Mouse (Mus musculus): Measurements from ENCODE around the gene Lamb3. TPM values are rescaled to one million over a fixed set of nuclear protein-coding genes. Genes with fewer than 3 reads are reported as not detected.

Gene Lamb3
- polyA plus RNA-seq, 1 experiment from 2014 or later, result 0.59 TPM

- no peak overlapping the region for H3K9ac ChIP-seq (replicated peaks)
- no peak overlapping the region for H3K4me2 ChIP-seq
- H3K9me3 ChIP-seq (replicated peaks), result no peaks in the 10 kb centered on the region
- 94% methylated on average over 2 of the region's 2 CpGs for WGBS
- no peaks in the 10 kb centered on the region for H3K27me3 ChIP-seq (replicated peaks)
- no peaks in the 10 kb centered on the region for H3K4me1 ChIP-seq
- no peaks in the 10 kb centered on the region for H3K36me3 ChIP-seq
- no peak overlapping the region for H3K4me3 ChIP-seq (replicated peaks)
- no peak overlapping the region for H3K27ac ChIP-seq (replicated peaks)
- ATAC-seq (ENCODE audit: low FRiP score), result no peak
Measured at GRCm38 (mm10) chr1:193205431-193205830, 2.1 kb upstream of the Lamb3 start.

DNA sequence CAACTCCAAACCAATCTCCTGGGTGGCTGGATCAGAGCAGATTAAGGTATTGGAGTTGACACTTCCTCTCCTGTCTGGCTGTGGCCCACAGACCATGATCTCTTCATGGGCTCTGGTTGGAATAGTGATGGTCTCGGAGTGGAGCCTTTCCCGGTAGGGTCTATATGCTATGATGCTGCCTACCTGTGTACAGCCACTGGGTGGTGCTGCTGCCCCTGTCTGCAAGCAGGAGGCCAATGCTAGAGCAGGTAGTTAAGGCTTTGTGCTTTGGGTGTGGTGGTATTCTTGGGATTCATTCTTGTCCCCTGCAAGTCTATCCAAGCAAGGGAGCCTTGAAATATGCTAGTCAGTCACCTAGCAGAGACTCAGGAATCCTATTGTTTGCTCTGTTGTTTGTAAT lies 679 bp downstream of the Lamb3 start:
- Histone ChIP-seq H3K4me1 (no peaks in the 10 kb centered on the region), H3K9ac (replicated peaks) (no peak overlapping the region), H3K36me3 (no peaks in the 10 kb centered on the region), H3K9me3 (replicated peaks) (no peaks in the 10 kb centered on the region), H3K27ac (replicated peaks) (no peak overlapping the region), H3K4me2 (no peak overlapping the region), H3K27me3 (replicated peaks) (no peaks in the 10 kb centered on the region), H3K4me3 (replicated peaks) (no peak overlapping the region)
- no peak for ATAC-seq (ENCODE audit: low FRiP score)
- WGBS, result 39% methylated on average over 2 of the region's 2 CpGs

DNA sequence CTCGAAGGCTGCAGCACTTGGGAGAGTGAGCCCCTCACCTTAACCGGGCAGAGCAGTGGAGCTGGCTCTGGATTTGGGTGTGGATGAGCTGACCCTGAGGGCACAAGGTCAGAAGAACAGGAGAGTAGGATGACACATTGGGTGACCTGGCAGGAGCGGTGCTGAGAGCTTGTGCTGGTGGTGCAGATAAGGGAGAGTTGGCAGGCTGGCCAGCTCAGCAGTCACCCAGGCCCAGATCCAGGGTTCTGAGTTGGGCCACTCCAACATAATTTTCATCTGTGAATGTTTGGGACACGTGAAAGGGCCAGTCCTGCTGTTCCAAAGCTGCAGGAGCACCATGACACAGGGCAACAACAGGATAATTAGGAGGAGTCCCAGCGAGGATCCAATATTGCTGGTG lies 3.9 kb downstream of the Lamb3 start:
- Histone ChIP-seq H3K4me2 (no peak overlapping the region), H3K27me3 (replicated peaks) (no peaks in the 10 kb centered on the region), H3K36me3 (no peaks in the 10 kb centered on the region), H3K4me1 (no peaks in the 10 kb centered on the region), H3K9ac (replicated peaks) (no peak overlapping the region), H3K9me3 (replicated peaks) (no peaks in the 10 kb centered on the region), H3K4me3 (replicated peaks) (no peak overlapping the region), H3K27ac (replicated peaks) (no peak overlapping the region)
- ATAC-seq (ENCODE audit: low FRiP score), result no peak
- 81% methylated on average over 5 of the region's 5 CpGs for WGBS

- Histone ChIP-seq H3K9me3 (replicated peaks) (no peaks in the 10 kb centered on the region), H3K27ac (replicated peaks) (no peak overlapping the region), H3K36me3 (no peaks in the 10 kb centered on the region), H3K4me3 (replicated peaks) (no peak overlapping the region), H3K4me2 (no peak overlapping the region), H3K27me3 (replicated peaks) (no peaks in the 10 kb centered on the region), H3K9ac (replicated peaks) (no peak overlapping the region), H3K4me1 (no peaks in the 10 kb centered on the region)
- WGBS, result 79% methylated on average over 5 of the region's 5 CpGs
- no peak for ATAC-seq (ENCODE audit: low FRiP score)
Measured at GRCm38 (mm10) chr1:193214053-193214452, 6.6 kb downstream of the Lamb3 start.

DNA sequence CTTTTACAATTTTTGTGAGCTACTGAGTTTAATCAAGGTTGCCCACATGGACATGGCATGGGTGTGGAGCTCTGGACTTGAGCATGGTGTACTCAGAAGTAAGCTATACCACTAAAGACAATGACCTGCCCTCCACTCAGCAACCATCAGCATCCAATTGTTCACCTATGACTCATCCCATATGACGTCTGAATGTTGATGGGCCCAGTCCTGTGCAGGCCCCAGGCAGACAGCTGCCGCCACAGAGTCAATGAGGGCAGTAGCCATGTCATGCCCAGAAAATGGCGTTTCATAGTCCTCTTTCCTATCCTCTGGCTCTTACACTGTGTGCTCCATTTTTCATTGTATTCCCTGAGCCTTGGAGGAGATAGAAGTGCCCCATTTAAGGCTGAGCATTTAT lies 8.5 kb downstream of the Lamb3 start:
- H3K9ac ChIP-seq (replicated peaks), result no peak overlapping the region
- no peaks in the 10 kb centered on the region for H3K27me3 ChIP-seq (replicated peaks)
- no peak for ATAC-seq (ENCODE audit: low FRiP score)
- no peaks in the 10 kb centered on the region for H3K9me3 ChIP-seq (replicated peaks)
- WGBS, result 87% methylated on average over 3 of the region's 3 CpGs
- H3K36me3 ChIP-seq, result no peaks in the 10 kb centered on the region
- no peak overlapping the region for H3K4me3 ChIP-seq (replicated peaks)
- H3K27ac ChIP-seq (replicated peaks), result no peak overlapping the region
- no peaks in the 10 kb centered on the region for H3K4me1 ChIP-seq
- H3K4me2 ChIP-seq, result no peak overlapping the region

DNA sequence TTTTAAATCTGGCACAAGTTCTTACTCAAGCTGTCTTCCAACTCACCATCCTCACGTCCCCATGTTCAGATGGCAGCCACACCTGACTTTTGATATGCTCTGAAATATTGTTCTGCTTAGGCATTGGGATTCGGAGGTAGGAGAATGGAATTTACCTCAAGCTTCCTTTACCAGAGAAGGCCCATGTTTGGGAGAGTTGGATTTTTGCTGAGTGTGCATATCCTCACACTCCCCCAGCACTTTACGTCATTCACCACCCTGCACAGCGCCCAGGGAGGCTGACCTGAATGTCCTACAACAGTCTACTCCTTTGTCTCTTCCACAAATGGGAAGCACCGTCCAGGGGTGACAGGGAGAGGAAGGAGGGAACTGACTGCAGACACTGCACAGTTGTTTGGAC lies 12.9 kb downstream of the Lamb3 start:
- H3K27ac ChIP-seq (replicated peaks), result no peak overlapping the region
- no peak overlapping the region for H3K4me2 ChIP-seq
- no peak overlapping the region for H3K4me3 ChIP-seq (replicated peaks)
- WGBS, result 72% methylated on average over 5 of the region's 5 CpGs
- H3K9ac ChIP-seq (replicated peaks), result no peak overlapping the region
- no peak for ATAC-seq (ENCODE audit: low FRiP score)
- no peaks in the 10 kb centered on the region for H3K27me3 ChIP-seq (replicated peaks)
- no peaks in the 10 kb centered on the region for H3K36me3 ChIP-seq
- no peaks in the 10 kb centered on the region for H3K9me3 ChIP-seq (replicated peaks)
- no peaks in the 10 kb centered on the region for H3K4me1 ChIP-seq

DNA sequence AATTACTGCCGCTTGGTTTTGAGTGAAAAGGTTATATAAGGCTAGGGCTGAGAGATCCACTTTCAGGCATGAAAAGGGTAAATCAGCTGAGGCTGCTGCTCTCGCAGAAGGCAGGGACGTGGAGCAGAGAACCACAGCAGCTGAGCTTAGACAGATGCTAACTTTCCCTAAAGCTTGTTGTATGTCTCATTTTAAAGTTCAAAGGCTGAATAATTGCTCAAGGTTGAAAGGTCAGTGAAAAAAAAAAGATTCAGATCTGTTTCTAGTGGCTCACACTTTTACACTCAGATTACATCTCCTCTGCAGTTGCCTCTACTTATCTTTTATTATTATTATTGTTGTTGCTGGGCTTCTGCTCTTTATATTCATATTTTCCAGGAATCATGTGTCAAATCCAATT lies 18.0 kb downstream of the Lamb3 start:
- Histone ChIP-seq H3K9ac (replicated peaks) (no peak overlapping the region), H3K9me3 (replicated peaks) (no peaks in the 10 kb centered on the region), H3K4me3 (replicated peaks) (no peak overlapping the region), H3K4me2 (no peak overlapping the region), H3K27ac (replicated peaks) (no peak overlapping the region), H3K36me3 (no peaks in the 10 kb centered on the region), H3K27me3 (replicated peaks) (no peaks in the 10 kb centered on the region), H3K4me1 (no peaks in the 10 kb centered on the region)
- WGBS, result 29% methylated on average over 3 of the region's 3 CpGs
- ATAC-seq (ENCODE audit: low FRiP score), result no peak

DNA sequence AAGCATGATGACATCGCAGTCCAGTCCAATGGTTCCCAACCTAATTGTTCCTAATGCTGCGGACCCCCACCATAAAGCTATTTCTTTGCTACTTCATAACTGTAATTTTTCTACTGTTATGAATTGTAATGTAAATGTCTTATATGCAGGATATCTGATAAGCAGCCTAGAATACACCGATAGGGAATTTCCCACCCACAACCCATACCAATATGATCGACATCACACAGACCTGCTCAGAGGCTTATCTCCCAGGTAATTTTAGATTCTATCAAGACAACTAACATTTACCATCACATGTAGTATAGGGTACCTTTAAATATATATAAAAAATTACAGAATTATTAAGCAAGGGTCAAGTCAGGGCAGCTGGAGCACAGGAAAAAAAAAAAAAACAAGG lies 18.6 kb downstream of the Lamb3 start:
- H3K36me3 ChIP-seq, result no peaks in the 10 kb centered on the region
- no peak overlapping the region for H3K4me3 ChIP-seq (replicated peaks)
- H3K4me1 ChIP-seq, result no peaks in the 10 kb centered on the region
- 94% methylated on average over 4 of the region's 4 CpGs for WGBS
- no peak overlapping the region for H3K27ac ChIP-seq (replicated peaks)
- no peaks in the 10 kb centered on the region for H3K9me3 ChIP-seq (replicated peaks)
- H3K4me2 ChIP-seq, result no peak overlapping the region
- no peak overlapping the region for H3K9ac ChIP-seq (replicated peaks)
- no peak for ATAC-seq (ENCODE audit: low FRiP score)
- no peaks in the 10 kb centered on the region for H3K27me3 ChIP-seq (replicated peaks)

GRCm38 (mm10) chr1:193226724-193227522 lies 19.4 kb downstream of the Lamb3 start:
- WGBS, result 50% methylated on average over 7 of the region's 7 CpGs
- Histone ChIP-seq H3K9me3 (replicated peaks) (no peaks in the 10 kb centered on the region), H3K36me3 (no peaks in the 10 kb centered on the region), H3K27me3 (replicated peaks) (no peaks in the 10 kb centered on the region), H3K4me3 (replicated peaks) (no peak overlapping the region), H3K27ac (replicated peaks) (no peak overlapping the region), H3K9ac (replicated peaks) (no peak overlapping the region), H3K4me2 (no peak overlapping the region), H3K4me1 (no peaks in the 10 kb centered on the region)
- ATAC-seq (ENCODE audit: low FRiP score), result no peak

GRCm38 (mm10) chr1:193227537-193227936 lies 20.0 kb downstream of the Lamb3 start:
- no peak overlapping the region for H3K4me3 ChIP-seq (replicated peaks)
- no peak for ATAC-seq (ENCODE audit: low FRiP score)
- 82% methylated on average over 4 of the region's 4 CpGs for WGBS
- H3K27me3 ChIP-seq (replicated peaks), result no peaks in the 10 kb centered on the region
- H3K4me1 ChIP-seq, result no peaks in the 10 kb centered on the region
- H3K27ac ChIP-seq (replicated peaks), result no peak overlapping the region
- no peaks in the 10 kb centered on the region for H3K9me3 ChIP-seq (replicated peaks)
- no peak overlapping the region for H3K9ac ChIP-seq (replicated peaks)
- no peak overlapping the region for H3K4me2 ChIP-seq
- H3K36me3 ChIP-seq, result no peaks in the 10 kb centered on the region

DNA sequence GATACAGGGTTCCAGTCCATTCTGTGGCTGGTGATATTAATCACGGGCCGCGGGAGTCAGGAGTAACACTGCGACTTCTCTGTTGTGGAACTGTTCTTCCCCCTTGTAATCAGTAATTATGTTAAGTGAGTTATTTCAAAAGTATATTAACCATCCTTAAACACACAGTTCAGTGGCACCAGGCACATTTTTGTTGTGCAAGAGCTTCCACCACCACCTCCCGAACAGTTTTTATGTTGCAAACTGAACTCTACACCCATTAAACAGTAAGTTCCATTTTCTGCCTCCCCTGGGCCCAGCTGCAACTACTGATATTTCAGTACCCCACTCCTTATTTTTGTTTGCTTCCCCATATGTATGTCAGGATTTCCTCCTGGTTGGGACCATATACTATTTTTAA lies 22.1 kb downstream of the Lamb3 start:
- Histone ChIP-seq H3K4me3 (replicated peaks) (no peak overlapping the region), H3K9ac (replicated peaks) (no peak overlapping the region), H3K27ac (replicated peaks) (no peak overlapping the region), H3K36me3 (no peaks in the 10 kb centered on the region), H3K27me3 (replicated peaks) (no peaks in the 10 kb centered on the region), H3K4me2 (no peak overlapping the region), H3K4me1 (no peaks in the 10 kb centered on the region), H3K9me3 (replicated peaks) (no peaks in the 10 kb centered on the region)
- 91% methylated on average over 5 of the region's 5 CpGs for WGBS
- ATAC-seq (ENCODE audit: low FRiP score), result no peak

- no peak overlapping the region for H3K4me3 ChIP-seq (replicated peaks)
- H3K36me3 ChIP-seq, result no peaks in the 10 kb centered on the region
- 70% methylated on average over 3 of the region's 3 CpGs for WGBS
- no peaks in the 10 kb centered on the region for H3K9me3 ChIP-seq (replicated peaks)
- no peak overlapping the region for H3K27ac ChIP-seq (replicated peaks)
- no peak overlapping the region for H3K9ac ChIP-seq (replicated peaks)
- ATAC-seq (ENCODE audit: low FRiP score), result no peak
- H3K4me1 ChIP-seq, result no peaks in the 10 kb centered on the region
- H3K4me2 ChIP-seq, result no peak overlapping the region
- H3K27me3 ChIP-seq (replicated peaks), result no peaks in the 10 kb centered on the region
Measured at GRCm38 (mm10) chr1:193230531-193230930, 23.0 kb downstream of the Lamb3 start.
